Mouse (Mus musculus) urinary bladder, postnatal 14 days (tissue): ENCODE data around the gene Npas3.

Source experiments
- DNase-seq: peaks from one replicate; pipeline ENCODE4 v3.0.0; 2021; ENCODE audit warnings: low spot score

The Npas3 gene

DNA sequence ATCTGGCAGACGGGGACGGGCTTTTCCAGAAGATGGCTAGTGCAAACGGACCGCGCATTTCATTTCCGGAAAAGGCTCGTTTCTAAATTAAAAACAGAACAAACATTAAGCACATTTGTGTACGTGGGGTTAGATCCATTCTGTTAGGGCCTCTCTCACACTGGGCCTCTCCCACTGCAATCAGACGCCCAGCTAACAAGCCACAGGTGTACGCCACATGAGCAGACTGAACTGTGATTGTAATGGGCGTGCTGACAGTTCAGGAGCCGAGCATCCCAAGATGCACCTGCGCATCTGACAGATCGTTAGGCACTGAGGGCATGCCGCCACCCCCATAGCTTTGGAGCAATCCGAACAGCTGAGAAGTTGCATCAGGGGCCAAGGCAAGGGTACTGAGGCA is 816.5 kb downstream of the Npas3 start:
- no peak for DNase-seq

DNA sequence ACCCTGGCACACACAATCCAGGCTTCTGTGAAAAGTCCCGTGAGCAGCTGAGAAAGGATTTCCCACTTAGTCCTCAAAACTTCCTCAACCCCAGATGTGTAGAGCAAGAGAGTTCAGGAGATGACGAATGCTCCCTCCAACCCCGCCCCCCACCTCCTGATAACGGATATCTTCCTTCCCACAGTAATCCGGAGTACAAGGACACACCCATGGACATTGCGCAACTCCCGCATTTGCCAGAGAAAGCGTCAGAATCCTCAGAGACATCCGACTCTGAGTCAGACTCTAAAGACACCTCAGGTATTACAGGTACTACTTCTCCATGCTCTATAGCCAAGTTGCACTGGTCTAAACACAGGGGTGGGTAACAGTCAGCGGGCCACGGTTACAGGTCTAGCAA is 817.1 kb downstream of the Npas3 start:
- peak; percentile 8 for DNase-seq

DNA sequence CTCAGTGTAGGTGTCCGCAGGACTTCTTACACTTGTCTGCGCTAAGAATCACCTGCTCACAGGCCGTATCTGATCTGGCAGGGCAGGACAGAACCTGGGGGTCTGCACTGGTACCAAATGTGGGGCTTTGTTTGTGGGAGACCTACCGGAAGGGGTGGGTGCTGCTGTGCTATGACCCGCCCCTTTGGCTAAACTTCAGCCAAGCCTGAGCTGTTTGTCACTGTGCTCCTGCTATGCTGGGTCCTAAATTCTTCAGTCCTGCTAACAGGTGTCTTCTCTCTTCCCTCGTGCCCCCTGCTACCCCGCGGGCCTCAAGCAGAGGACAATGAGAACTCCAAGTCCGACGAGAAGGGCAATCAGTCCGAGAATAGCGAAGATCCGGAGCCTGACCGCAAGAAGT is 818.9 kb downstream of the Npas3 start:
- no peak for DNase-seq

DNA sequence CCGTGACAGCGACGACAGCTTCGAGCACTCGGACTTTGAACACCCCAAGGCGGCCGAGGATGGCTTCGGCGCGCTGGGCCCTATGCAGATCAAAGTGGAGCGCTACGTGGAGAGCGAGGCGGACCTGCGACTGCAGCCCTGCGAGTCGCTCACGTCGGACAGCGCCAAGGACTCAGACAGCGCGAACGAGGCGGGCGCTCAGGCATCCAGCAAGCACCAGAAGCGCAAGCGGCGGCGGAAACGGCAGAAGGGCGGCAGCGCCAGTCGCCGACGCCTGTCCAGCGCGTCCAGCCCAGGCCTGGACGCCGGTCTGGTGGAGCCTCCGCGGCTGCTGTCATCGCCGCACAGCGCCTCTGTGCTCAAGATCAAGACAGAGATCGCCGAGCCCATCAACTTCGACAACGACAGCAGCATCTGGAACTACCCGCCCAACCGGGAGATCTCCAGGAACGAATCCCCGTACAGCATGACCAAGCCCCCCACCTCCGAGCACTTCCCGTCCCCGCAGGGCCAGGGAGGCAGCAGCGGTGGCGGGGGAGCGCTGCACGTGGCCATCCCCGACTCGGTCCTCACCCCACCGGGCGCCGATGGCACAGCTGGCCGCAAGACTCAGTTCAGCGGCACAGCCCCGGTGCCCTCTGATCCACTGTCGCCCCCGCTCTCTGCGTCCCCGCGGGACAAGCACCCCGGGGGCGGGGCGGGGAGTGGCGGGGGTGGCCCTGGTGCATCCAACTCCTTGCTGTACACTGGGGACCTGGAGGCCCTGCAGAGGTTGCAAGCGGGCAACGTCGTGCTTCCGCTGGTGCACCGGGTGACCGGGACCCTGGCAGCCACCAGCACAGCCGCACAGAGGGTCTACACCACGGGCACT is 819.6 kb downstream of the Npas3 start:
- peak; percentile 33 for DNase-seq

DNA sequence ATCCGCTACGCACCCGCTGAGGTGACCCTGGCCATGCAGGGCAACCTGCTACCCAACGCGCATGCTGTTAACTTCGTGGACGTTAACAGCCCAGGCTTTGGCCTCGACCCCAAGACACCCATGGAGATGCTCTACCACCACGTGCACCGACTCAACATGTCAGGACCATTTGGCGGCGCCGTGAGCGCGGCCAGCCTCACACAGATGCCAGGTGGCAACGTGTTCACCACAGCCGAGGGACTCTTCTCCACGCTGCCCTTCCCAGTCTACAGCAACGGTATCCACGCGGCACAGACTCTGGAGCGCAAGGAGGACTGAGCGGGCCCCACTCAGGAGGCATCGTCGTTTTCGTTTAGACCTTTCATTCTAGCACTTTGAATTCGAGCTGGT is 820.3 kb downstream of the Npas3 start:
- no peak for DNase-seq

DNA sequence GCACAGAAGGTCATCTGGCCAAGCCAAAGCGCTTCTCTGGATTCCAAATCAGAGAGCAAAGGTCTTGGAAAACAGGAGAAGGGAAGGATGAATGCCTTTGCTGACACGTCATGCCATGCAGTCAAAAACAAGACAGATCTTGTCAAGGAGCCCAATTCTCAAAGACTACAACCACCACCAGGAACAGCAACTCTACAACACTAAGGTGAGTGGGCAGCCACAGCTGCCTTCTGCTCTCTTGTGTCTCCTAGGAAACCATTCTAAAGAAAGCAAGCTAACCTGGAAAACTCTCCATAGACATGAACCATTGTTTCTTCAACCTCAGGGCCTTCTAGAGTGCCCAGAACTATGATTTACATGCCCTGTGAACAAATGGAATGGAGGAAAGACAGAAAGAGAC is 825.5 kb downstream of the Npas3 start:
- DNase-seq, result no peak

DNA sequence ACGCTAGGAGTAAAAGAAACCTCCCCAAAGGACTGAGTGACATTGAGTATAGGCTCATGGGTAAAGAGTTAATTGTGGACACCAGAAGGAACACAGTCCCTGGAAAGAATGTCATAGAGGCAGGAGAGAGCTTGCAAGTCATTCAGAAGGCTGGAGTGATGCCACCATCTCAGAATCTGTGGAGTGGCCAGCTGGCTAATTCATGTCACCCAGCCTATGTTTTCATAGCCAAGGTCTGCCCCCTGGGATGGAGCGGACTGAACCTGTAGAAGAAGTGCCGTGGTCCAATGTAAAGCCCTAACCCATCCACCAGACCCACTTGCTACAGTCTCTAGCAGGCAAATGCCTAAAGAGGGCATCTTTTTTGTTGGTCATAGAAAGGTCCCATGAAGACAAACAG is 832.5 kb downstream of the Npas3 start:
- DNase-seq, result no peak

DNA sequence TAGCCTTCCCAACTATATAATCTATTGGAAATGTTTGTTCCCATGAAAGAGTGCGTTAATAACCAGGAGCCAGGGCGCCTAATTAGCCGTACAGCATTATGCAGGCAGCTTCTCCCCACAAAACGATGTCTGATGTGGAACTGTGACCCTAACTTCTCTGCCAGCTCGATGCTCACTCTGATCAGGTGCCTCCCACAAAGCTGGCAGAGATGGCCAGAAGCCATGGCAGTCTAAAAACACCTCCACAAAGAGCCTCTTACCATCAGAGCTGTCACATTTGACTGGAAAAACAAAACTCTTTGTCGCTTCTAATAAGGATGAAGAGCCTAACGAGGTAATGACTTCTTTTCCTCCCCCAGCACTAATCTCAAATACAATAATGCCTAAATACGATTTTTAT is 845.3 kb downstream of the Npas3 start:
- no peak for DNase-seq

DNA sequence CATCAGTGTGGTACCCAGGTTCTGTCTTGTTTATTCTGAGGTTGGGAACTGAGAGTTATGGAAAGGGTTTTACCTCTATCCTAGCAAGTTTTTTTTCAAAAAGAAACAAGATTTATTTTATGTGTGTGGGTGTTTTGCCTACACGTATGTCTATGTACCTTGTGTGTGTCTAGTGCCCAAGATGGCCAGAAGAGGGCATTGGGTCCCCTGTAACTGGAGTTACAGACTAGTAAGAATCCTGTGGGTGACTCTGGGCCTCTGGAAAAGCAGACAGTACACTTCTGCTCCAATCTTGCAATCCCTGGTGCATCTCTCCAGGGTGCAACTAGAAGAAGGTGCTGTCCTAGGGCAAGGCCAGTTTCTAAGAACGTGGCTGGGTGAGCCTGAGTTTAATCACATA is 848.0 kb downstream of the Npas3 start:
- DNase-seq, result no peak

DNA sequence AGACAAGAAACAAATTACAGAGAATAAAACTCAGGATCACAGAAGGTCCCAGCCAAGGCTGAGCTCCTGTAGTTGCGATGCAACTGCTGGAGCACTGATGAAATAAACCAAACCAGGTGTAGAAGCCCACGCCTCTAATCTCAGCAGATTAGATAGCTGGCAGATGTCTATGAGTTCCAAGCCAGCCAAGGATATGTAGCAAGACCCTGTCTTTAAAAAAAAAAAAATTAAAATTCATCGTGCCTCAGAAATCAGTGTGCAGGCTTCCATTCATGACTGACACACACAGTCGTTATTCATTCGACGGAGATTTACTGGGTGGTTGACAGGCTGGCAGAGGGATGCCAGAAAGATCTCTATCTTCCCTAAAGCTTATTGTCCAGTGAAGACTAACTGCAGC is 849.7 kb downstream of the Npas3 start:
- no peak for DNase-seq

DNA sequence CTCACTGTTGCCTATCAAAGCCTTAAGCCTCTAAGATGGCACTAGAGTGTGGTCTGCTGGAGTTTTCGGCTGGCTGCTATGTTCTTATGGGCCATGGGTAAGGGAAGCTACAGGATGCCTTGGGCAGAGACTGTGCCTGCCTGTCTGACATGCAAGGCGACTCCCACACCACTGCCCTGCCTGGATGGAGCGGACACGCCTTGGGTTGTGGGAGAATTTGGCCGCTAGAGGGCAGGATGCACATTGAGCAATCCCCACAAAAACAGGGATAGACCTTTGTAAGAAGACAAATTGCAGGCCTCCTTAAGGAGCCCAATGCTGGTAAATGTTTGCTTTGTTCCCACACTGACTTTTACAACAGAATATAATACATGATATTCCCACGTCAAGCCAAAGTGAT is 850.3 kb downstream of the Npas3 start:
- peak; percentile 79 for DNase-seq

DNA sequence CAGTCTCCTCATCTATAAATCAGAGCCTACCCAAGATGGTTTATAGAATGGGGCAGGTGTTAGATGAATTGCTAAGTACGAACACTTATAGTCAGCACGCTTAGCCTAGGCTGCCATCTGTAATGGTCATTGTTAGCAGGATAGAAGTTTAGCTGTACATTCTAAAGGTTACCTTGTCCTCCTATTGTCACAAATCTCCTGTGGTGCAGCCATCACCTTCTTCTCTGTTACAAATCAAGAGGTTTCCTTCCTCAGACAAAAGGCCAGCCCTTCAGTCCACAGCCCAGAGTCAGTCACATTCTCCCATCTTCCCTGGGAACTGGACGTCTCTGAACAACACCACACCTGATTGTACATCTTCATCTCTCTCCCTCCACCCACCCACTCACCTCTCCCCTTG is 851.0 kb downstream of the Npas3 start:
- DNase-seq, result no peak

DNA sequence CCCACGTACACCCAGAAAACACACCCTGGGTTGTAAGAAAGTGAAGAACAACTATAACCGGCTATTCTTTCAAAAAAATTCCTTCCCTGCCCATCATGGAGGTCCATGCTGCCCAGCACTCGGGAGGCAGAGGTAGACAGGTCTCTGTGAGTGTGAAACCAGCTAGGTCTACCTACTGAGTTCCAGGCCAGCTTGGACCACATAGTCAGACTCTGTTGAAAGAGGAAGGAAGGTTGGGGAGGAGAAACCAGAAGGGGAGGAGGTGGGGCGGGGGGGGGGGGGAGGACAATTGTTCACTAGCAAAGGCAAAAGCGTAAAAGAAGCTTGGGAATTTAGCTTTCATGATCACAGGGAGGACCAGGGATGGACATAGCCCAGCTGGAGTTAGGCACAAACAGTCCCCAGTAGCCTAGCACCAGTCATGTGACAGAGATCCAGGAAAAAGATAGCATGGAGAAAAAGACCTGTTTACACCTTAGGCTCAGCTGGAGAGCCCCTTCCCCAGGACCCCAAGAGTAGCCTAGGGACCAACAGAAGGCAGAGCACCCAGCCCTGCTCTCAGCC is 852.9 kb downstream of the Npas3 start:
- no peak for DNase-seq

DNA sequence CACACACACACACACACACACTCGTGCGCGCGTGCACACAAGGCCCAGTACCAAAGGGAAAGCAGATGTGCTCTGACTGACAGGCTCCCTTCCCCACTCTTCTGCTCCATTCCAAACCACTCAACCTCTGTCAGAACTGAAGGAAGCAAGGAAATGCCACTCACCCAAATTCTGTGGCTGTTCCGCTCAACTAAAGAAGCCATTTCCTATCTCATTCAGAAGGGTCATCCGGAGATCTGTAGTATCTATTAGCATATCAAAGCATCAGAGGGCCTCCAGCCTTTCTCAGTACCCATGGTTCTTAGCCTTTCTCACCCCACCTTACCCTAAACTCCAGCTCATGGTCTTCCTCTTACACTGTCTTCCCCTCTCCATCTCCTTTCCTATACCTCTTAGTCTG is 854.0 kb downstream of the Npas3 start:
- no peak for DNase-seq

DNA sequence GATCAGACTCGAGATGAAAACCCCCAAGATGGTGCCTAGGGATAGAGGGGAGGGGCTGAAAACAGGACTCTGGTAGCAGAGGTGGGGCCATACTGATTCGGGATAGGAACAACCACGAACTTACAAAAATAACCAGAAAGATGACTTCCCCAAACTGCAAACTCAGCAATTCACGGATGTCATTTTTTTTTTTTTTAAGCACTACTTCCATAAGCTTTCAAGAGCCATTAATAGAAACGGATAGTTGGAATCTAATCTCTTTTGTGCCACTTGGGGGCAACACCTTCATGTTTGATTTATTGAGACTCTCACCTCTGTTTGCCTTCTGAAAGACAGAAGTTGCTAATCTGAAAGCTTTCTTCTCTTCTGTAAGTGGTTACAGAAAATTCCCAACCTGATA is 857.1 kb downstream of the Npas3 start:
- no peak for DNase-seq

DNA sequence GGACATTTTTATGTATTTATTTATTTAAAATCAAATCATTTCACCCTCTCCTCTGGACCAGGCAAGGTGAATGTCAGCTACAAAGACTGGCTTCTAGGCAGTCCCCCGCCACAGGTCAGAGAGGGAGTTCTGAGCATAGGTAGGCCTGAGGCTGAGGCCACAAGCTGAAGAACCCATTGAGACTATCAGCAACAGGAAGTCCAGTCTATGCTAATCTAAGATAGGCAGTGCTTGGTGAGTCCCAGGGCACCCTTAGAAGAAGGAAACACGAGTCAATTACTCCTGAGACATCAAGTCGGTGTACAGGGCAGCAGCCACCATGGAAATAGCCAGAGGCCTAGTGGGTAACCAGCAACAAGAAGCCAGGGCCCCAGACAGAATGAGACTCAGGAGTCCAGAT is 857.5 kb downstream of the Npas3 start:
- DNase-seq, result no peak

DNA sequence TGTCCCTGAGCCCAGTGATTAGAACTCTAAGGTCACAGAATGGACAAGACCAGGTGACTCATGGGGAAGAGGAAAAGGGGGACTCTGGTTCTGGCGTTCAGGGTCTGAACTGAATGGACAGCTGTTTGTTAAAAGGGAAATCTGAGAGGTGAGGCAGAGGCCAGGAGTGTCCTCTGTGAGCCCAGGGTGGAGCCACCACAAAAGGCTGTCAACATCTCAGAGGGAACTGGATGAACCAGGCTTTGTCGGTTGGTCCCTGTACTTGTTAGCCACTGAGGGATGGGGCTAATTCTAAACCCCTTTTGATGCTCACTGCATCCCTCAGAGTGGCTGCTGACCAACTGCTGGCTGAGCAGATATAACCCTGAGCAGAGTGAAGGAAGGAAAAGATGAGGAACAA is 861.9 kb downstream of the Npas3 start:
- DNase-seq, result no peak

DNA sequence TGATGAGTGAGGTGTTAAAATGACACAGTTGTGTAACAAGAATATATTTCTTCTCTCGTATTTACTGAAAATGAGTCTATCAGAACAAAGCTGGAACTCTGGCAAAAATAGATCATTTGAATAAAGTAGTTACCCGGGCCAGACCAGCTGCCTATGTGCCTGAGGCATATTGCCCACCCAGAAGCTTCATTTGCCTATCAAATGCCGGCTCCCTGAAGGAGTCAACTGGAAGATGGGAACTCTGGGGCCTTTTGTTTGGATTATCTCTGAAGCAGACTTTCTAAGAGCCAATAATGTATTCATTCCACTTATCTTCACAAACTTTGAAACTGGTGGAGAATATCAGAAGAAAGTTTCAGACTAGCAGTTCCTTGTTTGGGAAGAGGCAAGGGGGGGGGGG is 862.5 kb downstream of the Npas3 start:
- no peak for DNase-seq

DNA sequence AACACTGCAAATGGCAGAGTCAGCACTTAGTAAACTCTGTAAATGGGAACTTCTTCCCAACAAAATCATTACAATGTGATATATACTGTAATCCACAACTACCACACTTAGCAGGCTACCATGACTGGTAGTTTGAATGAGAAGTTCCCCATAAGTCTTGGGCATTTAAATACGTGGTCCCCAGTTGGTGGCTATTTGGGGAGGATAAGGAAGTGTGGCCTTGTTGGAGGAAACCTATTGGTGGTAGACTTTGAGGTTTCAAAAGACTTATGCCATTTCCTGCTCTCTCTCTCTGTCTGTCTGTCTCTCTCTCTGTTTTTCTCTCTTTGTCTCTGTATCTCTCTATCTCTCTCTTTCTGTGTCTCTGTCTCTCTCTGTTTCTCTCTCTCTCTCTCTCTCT is 871.9 kb downstream of the Npas3 start:
- DNase-seq, result no peak

DNA sequence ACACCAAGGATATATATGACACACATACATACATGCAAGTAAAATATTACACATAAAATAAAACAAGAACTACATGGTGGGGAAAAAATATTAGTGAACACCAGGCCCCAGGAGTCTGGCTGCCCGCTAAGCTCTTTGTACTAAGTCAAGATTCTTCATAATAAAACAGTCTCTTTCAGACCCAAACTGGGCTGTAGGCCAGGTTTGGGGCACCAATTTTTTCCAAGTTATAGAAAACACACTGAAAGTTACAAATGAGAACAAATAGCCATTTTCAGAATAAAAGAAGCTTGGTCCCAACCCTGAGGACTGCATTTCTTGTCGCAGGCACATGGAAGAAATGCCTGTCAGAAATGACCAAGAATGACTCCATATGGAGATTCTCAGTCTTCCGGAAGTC is 872.8 kb downstream of the Npas3 start:
- DNase-seq, result no peak
